Mouse (Mus musculus) cerebellum, adult 2 months (tissue): ENCODE results near the gene Trappc2l.

Source experiments
- CTCF ChIP-seq: fragments of 200-500 bp; IDR thresholded peaks from 2 replicates; pipeline ENCODE4 v1.5.1; 2011; ENCODE audit warnings: low read depth, mild to moderate bottlenecking, control low read depth, low read length, moderate library complexity, borderline replicate concordance; ENCODE audit not compliant: insufficient read depth
- POLR2A ChIP-seq: fragments of 200-500 bp; IDR thresholded peaks from 2 replicates; pipeline ENCODE4 v1.6.1; 2011; ENCODE audit warnings: low read length, control low read depth, borderline replicate concordance; ENCODE audit not compliant: insufficient read depth

GRCm38 (mm10) chr8:122580926-122581325 is 30.5 kb upstream of the Trappc2l start:
- TF ChIP-seq CTCF = no peak
- TF ChIP-seq POLR2A = no peak
